Mouse (Mus musculus) layer of hippocampus, adult 18-20 months (tissue): ENCODE measurements around the gene B4galnt3. TPM values are rescaled to one million over a fixed set of nuclear protein-coding genes. Genes with fewer than 3 reads are reported as not detected.

Source experiments
- DNase-seq, 2 experiments: peaks; one replicate each; pipeline ENCODE4 v3.0.0; 2022; ENCODE audit warnings: low spot score in 2 of 2
- total RNA-seq, 2 experiments: library from RNA; stranded (reverse); gene quantifications; 2 replicates each; pipeline ENCODE4 v1.2.3; 2021

Gene B4galnt3
- total RNA-seq, 2 experiments from 2014 or later: 0.51 to 0.62 TPM

DNA sequence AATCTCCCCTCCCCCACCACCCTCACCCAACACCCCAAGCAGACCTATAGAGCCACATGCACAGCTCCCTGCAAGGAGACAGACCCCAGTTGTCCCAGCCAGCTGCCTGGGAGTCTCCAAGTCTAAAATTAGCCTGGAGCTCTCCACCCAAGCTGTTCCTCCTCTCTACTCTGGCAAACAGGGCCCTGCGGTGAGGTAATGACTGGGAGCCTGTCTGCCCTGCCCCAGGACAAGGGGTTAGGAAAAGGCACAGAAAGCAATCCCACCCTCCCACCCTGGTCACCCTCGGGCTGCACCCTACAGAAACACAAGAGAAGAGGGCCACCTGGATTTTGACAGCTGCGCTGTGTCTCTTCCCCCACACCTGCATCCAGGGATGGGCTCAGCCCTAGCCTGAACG is 19.5 kb downstream of the B4galnt3 start:
- peak in 1 of 2 experiments; percentile 17 for DNase-seq

DNA sequence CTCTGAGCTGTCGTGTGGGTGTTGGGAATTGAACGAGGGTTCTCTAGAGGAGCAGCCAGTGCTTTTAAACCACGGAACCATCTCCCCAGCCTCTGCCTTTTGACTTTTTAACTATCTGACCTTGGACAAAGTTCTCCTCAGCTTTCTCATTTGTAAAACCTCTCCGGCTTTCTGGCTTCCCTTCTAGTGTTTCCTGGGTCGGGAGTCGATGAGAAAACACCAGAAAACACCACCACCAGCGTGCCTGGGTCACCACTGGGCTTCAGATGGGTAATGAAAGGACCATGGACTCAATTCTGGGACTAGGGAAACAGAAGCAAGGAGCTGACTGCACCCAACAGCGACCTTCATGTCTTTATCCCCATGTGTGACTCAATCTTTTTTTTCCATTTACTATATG is 20.2 kb downstream of the B4galnt3 start:
- no peak for DNase-seq

DNA sequence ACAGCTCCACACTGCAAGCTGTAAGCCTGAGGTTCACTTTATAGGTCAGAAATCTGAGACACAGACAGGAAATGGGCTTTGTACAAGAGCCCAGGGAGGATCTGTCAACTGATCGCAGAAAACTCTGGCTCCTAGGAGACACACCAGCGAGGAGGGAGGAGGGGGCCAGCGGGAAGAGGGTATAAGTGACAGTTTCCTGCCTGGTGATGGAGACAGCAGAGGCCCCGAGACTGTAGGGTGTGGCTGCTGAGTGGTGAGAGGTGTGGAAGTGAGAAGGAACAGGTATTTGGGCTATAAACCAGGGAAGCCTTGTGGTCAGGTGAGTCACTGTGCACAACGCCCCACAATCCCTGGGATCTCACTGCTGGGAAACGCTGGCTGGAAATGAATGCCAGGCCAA is 30.2 kb downstream of the B4galnt3 start:
- no peak for DNase-seq

DNA sequence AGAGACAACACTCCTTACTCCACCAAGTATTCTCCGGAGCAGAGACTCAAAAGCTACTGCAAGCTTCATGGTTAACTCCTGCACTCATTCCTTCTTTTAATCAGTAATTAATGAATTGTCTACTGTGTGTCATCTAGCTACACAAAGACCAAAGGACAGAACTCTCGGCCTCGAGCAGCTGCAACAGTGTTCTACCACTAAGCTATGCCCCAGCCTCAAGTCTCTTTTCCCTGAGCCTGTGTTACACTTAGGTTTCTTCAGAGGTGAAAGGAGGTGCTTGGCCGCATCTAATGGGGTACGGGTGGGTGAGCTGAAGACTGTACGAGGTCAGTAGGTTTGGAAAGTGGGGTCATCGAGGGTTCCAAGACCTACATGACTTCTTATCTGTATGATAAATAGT is 30.8 kb downstream of the B4galnt3 start:
- no peak for DNase-seq

DNA sequence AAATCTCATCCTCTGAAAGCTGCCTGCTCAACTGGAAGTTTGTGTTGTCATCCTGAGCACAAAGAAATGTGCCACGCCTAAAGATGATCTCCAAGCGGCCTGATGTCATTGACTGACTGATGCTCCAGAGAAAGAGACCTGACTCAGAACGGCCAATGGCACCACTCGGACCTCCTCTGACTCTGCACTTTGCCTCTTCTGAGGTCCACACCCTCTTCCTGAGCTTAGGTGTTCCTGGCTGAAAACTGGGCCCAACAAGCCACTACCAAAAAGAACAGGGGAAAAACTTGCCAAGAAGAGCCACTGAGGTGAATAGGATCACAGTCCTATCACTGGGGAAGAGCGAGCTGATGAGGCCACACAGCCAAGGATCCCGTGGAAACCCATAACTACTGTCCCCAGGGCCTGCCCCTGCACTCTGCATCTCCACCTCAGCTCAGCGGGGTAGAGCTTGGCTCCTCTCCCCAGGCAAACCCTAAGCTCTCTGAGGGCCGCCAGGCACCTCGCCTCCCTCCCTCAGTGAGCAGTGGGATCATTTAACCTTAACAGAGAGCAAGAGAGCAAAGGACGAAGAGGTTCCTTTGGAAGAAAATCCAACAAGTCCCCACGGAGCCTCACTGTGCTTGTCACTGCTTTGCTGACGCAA is 31.4 kb downstream of the B4galnt3 start:
- no peak for DNase-seq

DNA sequence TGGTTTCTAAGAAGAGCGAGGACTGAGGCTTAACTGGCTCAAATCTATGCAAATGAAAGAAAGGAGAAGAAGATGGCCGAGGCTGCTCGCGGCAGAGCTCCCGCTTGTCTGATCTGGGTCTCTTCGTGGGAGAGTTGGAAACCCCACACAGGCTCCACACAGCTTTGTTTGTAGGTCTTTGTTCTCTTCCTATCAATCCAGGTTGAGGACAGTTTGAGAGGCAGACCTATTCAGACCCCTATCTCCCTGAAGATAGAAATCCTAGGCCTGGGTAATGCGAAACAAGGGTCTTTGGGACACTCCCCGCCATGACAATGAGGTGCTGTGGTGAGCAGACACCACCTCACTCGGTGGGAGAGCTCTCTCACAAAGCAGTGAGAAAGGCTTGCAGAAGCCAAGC is 34.9 kb downstream of the B4galnt3 start:
- DNase-seq: no peak

DNA sequence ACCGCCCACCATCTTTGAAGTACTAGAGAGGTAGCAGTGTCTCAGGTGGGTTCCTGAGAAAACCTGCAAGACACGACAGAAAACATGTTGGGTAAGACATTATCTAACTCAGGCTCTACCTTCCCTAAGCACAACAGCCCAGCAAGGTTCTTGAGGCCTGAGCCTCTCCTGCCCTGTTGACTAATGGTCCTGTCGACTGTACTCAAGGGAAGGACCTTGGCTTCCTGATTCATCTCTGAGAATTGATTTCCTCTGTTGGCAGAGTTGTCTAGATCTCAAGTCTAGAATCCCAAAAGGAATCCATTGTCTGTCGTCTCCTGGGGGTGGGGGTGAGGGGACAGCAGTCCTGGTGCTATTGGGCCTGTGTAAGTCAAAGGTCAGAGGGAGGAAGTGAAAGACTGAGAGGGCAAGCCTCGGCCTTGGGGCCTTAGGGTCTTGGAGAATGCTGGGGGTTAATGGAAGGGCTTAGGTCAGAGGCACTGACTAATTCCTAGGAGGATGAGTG is 37.9 kb downstream of the B4galnt3 start:
- no peak for DNase-seq

DNA sequence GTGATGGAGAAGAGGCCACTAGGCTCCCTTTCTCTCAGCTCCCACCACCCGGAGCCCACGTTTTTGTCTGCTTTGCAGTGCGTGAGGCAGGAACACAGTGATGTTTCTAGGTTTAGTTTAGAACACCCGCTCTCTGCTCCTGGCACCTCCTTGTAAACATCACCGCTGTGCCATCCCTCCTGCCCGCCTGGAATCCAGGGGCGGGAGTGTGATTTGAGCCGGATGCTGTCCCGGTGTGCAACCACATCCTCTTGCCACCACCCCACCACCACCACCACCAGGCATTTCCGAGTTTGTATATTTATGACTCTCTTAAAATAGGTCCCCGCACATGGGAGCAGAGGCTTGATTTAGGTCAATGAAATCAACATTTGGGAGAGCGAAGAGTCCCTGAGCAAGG is 38.7 kb downstream of the B4galnt3 start:
- no peak for DNase-seq

DNA sequence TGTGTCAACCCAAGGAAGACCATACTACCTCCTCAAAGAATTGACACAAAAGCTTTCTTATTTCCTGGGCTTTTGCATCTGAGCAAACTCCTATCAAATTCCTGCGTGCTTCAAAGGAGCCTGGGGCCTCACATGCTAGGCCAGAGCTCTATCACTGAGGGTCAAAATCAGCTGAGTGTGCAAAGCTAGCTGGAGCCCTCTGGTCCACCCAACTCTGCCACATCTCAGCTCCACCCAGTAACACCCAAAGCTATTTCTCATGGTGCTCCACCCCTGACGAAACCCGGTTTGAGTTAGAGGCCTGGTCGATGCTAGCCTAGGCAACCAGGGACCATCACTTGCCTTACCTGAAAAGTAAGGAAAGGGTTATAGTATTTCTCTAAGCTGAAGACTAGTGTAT is 39.2 kb downstream of the B4galnt3 start:
- no peak for DNase-seq

DNA sequence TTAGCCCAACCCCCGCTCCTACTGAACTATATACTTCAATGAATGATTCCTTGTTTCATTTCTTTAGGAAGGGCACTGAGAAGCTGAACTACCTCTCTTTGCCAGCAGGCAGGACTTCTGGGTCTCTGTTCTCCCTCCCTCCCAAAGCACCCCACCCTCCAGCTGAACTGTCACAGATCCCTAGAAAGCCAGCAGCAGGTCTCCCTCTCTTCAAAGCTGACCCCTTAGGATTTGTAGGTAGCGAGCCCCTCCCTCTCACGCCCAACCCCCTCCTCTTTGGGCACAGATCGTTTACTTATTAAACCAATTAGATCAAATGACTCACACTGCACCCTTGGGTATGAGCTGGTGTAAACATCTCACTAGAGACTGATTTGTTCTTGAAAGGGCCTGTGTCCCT is 39.7 kb downstream of the B4galnt3 start:
- no peak for DNase-seq

DNA sequence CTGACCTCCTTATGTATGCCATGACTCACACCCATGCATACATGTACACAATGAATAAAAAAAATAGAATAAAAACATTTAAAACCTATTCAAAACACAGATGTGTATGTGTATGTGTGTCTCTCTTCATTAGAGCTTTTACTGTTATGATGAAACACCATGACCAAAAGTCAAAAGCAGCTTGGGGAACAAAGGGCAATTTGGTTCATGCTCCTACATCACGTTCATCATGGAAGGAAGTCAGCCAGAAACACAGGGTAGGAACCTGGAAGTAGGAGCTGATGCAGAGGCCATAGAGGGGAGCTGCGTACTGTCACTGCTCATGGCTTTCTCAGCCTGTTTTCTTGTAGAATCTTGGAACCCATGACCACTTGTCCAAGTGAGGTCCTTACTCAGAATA is 41.6 kb downstream of the B4galnt3 start:
- DNase-seq: no peak

DNA sequence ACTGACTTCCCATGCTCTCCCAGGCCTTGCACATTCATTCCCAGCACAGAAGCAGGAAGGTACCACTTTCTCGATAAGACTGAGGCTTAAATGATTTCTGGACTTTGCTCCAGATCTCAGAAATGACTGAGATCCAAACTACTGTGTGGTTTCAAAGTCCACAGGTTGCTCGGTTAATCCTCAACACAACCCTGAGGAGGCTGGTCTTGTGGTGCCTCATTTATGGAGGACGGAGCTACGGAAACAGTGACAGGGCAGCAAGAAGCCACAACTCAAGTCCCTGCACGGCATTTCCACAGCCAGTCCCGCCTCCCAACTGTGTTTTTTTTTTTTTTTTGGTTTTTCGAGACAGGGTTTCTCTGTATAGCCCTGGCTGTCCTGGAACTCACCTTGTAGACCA is 43.3 kb downstream of the B4galnt3 start:
- DNase-seq: no peak

DNA sequence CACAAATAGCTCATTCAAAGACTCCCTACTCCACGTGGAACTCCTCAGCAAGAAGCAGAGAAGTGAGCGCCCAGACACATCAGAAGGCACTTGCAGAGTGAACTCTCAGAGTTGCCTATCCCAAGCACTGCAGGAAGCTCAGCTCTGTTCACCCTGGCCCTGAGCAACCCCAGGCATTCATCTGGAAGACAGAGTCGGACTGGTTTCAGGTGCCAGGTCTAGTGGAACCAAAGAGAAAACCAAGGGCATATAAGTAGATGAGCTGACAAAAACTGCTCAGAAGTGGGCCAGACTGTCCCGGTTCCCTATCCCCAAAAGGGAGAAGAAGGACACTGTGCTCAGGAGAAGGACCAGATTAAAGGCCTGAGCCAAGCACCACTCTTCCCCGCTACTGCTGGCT is 44.5 kb downstream of the B4galnt3 start:
- no peak for DNase-seq

DNA sequence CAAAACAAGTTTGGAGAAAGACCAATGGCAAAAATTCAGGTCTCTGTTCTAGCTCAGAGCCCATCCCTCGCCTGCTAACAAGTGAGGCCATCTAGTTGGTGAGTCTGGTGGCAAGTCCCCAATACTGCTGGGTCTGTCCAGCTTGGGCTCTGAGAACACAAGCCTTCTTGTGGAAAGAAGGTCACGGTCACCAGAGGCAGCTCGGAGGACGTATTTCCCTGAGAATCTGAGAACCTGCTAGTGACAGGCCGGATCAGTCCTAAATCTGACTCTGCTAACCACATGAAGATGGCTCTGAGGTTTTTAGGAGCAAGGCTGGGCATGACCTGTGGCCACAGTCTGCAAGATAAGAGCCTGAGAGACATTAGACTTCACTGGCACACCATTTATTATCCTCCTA is 47.7 kb downstream of the B4galnt3 start:
- DNase-seq: no peak

DNA sequence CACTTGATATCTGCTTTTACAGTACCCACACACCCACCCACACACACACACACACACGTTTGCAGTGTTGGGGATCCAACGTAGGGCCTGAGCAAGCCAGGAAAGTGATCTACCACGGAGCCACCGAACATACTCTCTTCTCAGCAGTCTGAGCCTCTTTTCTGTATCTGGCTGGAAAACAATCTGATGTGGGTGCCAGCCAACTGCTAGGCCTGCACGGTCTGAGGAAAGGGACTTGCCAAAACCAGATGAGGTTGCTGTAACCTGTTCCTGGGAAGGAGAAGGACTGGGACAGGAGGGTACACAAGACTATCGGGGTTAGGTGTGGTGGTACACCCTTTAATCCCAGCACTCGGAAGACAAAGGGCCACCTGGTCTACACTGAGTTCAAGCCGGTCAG is 51.1 kb downstream of the B4galnt3 start:
- DNase-seq: no peak

DNA sequence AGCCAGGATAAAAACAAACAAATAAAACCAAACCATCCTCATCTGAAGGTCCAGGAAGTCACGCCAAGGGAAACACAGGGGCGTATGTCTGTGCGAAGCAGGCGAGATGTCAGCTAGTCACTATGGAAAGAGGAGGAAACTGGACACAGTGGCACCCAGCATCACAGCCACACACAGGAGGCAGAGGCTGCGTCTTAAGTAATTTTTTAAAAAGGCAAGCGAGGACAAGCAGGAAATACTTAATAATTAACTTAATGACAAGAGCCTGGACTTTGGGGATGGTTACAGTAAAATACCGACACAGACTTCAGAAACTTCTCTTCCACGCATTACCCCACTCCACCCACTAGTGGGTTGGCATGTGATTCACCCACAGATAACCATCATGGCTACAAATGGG is 51.8 kb downstream of the B4galnt3 start:
- DNase-seq: no peak

DNA sequence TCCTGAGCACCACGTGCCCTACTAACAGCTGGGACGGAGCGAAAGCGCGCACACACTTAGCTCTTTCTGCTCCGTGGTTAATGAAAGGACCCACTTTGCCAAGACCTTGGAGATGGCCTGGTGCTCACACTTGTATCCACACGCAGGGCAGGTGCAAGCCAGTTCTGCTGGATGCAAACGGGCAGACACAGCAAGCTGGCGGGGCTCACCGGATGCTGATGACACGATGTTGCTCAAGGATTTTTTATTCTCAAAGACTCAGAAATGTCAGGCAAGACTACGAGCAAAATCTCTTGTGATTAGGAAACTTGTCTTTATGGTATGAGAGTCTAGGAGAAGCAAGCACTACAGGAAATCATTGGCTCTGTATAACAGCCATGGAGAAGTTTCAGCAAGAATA is 52.9 kb downstream of the B4galnt3 start:
- DNase-seq: no peak

DNA sequence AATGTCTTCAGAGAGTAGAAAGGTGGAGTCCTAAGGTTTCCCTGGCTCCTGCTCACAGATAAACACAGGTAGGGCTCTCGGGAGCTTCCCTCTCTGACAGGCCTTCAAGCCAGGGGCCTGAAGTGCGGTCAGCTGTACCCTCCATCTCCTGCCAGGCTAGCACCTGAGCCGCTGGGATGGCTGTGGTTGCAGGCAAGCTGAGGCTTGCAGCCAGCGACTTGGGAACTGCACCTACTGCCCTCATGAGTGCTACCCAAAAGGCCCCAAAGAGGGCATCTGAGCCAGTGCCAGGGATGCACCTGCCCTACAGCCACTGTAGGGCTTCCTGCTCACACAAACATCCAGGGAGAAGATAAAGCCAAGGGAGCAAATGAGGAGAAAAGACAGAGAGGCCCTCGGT is 53.9 kb downstream of the B4galnt3 start:
- no peak for DNase-seq

DNA sequence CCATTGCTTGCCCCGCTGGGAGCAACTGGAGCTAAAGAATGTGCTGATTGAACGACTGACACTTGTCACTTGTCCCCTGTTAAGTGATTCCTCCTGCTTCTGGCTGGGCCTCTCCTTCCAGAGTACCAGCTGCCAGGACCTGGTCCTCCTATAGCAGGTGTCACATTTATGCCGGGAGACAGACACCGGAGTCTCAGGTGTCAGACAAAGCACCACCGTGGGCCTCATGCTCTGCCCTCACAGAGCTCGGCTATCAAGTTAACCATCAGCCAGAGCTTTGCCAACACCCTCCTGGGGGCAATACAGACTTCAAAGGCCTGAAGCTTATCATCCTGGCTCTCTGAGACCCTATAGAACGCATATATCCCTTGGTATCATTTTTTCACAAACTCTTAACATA is 58.5 kb downstream of the B4galnt3 start:
- no peak for DNase-seq

DNA sequence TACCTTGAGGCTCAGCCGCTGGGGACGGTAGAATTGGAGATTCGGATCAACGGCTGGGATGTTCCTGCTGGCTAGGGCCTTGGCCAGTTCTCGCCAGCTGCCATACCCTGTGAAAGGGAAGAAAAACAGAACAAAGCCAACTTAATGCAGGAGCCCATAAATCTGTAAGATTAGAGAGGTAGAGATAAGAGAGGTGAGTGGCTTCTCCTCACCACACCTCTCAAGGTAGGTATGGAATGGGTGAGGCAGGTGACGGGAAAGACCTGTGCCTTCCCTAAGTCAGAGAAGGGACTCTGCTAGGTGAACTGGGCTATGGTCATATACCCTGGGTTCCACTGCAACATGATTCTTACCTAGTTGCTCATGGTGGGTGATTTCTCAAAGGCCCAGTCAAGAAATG is 61.5 kb downstream of the B4galnt3 start:
- DNase-seq: no peak

DNA sequence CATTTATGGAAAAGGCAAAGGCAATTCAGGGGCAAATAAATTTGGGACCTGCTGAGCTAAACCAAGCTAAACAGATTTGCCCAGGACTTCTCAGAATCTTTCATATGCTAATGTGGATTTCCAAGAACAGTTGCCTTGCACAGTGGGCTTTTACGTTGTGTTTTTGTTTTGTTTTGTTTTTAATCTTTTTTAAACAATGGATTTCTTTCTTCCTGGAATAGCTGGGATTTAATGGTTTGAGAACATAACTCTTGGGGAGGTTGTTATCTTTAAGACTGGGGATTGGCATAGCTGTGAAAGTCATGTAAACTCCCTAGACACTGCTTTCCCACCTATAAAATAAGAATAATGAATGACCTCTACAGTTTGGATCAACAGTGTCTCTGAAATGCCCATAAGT is 63.9 kb downstream of the B4galnt3 start:
- DNase-seq: no peak

DNA sequence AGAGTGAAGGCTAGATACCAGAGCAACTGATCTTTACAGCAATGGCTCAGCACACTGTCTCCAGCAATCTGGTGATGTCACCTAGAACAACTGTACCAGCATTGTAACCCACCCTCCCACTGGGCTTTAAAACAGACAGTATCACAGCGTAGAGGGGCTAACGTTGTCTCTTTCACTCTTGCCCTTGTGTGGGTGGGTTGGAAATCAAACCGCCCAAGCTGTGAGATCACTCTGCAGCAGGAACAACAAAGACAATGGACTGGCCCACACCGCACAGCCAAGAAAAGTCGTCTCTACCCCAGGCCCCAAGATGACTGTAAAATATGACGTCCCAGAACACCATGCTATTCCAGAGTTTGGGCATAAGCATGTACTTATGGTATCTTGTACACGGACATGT is 64.6 kb downstream of the B4galnt3 start:
- DNase-seq: no peak

DNA sequence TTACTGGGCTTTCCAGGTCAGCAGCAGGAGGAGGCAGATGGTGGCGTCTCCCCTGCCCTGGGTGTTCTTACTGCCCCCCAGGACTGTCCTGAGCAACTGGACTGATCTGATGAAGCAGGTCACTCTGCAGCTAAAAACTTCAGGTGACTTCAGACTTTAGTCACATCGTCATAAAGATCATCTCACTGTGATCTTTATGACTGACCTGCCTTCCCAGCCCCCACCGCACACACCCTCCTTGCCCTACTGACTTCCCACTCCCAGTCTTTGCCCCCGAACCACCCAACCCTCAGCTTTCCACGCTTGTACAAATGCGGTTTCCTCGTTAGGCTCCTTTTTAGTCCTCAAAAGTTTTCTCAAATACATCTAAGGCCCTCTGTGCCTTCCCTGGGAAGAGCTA is 67.3 kb downstream of the B4galnt3 start:
- no peak for DNase-seq

DNA sequence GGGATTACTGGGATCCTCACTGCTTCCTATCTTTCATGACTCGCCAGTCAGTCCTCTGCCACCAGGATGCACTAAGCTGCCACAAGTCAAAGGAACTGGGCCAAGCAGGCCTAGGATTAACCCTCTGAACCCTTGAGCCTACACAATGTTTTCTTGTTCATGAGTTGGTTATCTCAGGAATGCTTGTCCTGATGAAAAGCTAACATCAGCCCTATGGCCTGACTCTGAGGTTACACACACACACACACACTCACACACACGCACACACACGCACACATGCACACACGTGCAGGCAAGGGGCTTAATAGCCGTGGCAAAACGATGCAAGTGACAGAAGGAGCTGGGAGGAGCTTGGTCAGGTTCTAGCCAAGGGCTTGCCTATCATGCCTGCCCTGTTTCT is 69.0 kb downstream of the B4galnt3 start:
- DNase-seq: no peak
